Mouse (Mus musculus) forebrain, embryonic 15.5 days (tissue): Measurements from ENCODE around the gene Fkbp14. TPM values are rescaled to one million over a fixed set of nuclear protein-coding genes. Genes with fewer than 3 reads are reported as not detected.

Source experiments
- ATAC-seq: fragments of 200-750 bp; cut with Nextera tagmentation; replicated peaks from 2 replicates; pipeline ENCODE4 v1.8.0; 2017; ENCODE audit warnings: mild to moderate bottlenecking, moderate TSS enrichment, moderate library complexity
- H3K27ac ChIP-seq: fragments of 300-500 bp; sonication (generic); replicated peaks from 2 replicates; pipeline ENCODE4 v1.5.1; 2015; ENCODE audit warnings: mild to moderate bottlenecking, inconsistent platforms
- H3K27me3 ChIP-seq: fragments of 300-500 bp; sonication (generic); 2 replicates; pipeline ENCODE4 v1.6.1; 2015; ENCODE audit warnings: inconsistent platforms
- H3K36me3 ChIP-seq: fragments of 300-500 bp; sonication (generic); 2 replicates; pipeline ENCODE4 v1.6.1; 2015; ENCODE audit warnings: mild to moderate bottlenecking, inconsistent platforms
- H3K4me1 ChIP-seq: fragments of 300-500 bp; sonication (generic); 2 replicates; pipeline ENCODE4 v1.6.1; 2015; ENCODE audit warnings: inconsistent platforms
- H3K4me2 ChIP-seq: fragments of 300-500 bp; sonication (generic); replicated peaks from 2 replicates; pipeline ENCODE4 v1.6.1; 2015; ENCODE audit warnings: mild to moderate bottlenecking, inconsistent platforms
- H3K4me3 ChIP-seq: fragments of 300-500 bp; sonication (generic); 2 replicates; pipeline ENCODE4 v1.5.1; 2015; ENCODE audit warnings: mild to moderate bottlenecking, inconsistent platforms
- H3K9ac ChIP-seq: fragments of 300-500 bp; sonication (generic); replicated peaks from 2 replicates; pipeline ENCODE4 v1.6.1; 2015; ENCODE audit warnings: mild to moderate bottlenecking, inconsistent platforms
- H3K9me3 ChIP-seq: fragments of 300-500 bp; sonication (generic); 2 replicates; pipeline ENCODE4 v1.6.1; 2016; ENCODE audit warnings: inconsistent platforms
- WGBS: fragments of 180-500 bp; shearing (Covaris S2); methylation state at CpG from one replicate; pipeline ENCODE4 v1.1.7; 2015; ENCODE audit warnings: mixed read lengths; 5-methylcytosine and 5-hydroxymethylcytosine counted together
- polyA plus RNA-seq: library from polyadenylated mRNA; unstranded; fragments of >200 nt; fragmentation: Nextera tagmentation; extraction: Ambion mirVana; gene quantifications from 2 replicates; pipeline ENCODE4 v1.2.1, GENCODE M21; 2015

Fkbp14 gene
- polyA plus RNA-seq, 1 experiment from 2014 or later = 7.4 TPM

DNA sequence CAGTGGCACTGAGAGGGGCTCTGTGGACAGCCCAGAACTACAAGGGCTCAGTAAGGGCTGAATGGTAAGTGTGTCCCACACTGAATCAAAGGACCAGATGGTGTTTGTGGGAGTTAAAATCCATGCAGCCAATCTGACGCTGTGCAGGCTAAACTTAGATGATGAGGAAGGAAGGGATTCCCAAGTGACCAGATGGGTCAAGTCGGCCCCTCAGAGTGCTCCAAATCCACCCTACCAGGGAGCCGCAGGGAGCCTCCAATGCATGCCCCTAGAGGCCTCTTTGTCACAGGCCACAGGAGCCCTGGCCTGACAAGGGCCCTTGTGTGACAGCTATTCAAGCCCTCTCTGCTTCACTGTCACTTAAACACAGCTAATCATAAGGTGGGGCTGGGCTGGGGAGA is 58.3 kb downstream of the Fkbp14 start:
- 3% methylated on average over 3 of the region's 3 CpGs for WGBS
- Histone ChIP-seq H3K27me3 (no peaks in the 10 kb centered on the region), H3K9ac (no peak overlapping the region), H3K4me2 (no peak overlapping the region), H3K4me1 (peaks cover 30% of the 10 kb centered on the region), H3K4me3 (no peak overlapping the region), H3K27ac (peak overlapping the region; percentile 76), H3K36me3 (peaks cover 13% of the 10 kb centered on the region), H3K9me3 (no peaks in the 10 kb centered on the region)
- peak; percentile 58 for ATAC-seq

- Histone ChIP-seq H3K36me3 (peaks cover 6% of the 10 kb centered on the region; the same call in 1 of the 2 replicates), H3K9me3 (no peaks in the 10 kb centered on the region), H3K4me2 (no peak overlapping the region), H3K4me3 (no peak overlapping the region), H3K27me3 (no peaks in the 10 kb centered on the region), H3K4me1 (peaks cover 30% of the 10 kb centered on the region), H3K9ac (no peak overlapping the region), H3K27ac (no peak overlapping the region)
- 86% methylated on average over 7 of the region's 7 CpGs for WGBS
- ATAC-seq = no peak
Measured at GRCm38 (mm10) chr6:54537053-54537452, 60.1 kb downstream of the Fkbp14 start.

GRCm38 (mm10) chr6:54535485-54535884 is 61.6 kb downstream of the Fkbp14 start:
- peaks cover 6% of the 10 kb centered on the region; the same call in 1 of the 2 replicates for H3K36me3 ChIP-seq
- ATAC-seq = no peak
- no peaks in the 10 kb centered on the region for H3K27me3 ChIP-seq
- no peaks in the 10 kb centered on the region for H3K9me3 ChIP-seq
- H3K27ac ChIP-seq = no peak overlapping the region
- no peak overlapping the region for H3K4me3 ChIP-seq
- H3K9ac ChIP-seq = no peak overlapping the region
- no peak overlapping the region for H3K4me2 ChIP-seq
- peaks cover 37% of the 10 kb centered on the region for H3K4me1 ChIP-seq
- 91% methylated on average over 4 of the region's 4 CpGs for WGBS

DNA sequence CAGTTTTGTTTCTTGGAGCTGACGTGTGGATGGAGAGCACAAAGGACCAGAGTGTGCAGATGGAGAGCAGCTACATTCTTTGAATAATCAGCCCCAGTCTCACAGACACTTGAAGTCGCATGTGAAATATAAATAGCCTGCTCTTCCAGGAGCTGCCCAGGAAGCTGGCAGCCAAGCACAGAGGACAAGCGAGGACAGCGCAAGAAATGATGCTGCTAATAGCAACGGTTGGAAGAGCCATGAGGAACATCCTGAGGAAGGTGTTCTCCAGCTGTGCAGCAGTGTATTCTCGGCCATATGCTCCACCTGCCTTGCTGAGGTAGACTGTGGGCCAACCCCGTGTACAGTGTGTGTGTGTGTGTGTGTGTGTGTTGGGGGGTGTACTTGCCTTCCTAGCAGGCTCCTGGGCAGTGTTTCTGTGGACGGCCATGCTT is 66.0 kb downstream of the Fkbp14 start:
- Histone ChIP-seq H3K27ac (peak overlapping the region; percentile 77), H3K9ac (no peak overlapping the region), H3K4me2 (no peak overlapping the region), H3K27me3 (no peaks in the 10 kb centered on the region), H3K4me1 (peaks cover 12% of the 10 kb centered on the region), H3K4me3 (no peak overlapping the region), H3K9me3 (no peaks in the 10 kb centered on the region), H3K36me3 (peaks cover 3% of the 10 kb centered on the region; the same call in 1 of the 2 replicates)
- WGBS = 43% methylated on average over 8 of the region's 8 CpGs
- ATAC-seq = peak; percentile 75

- Histone ChIP-seq H3K4me3 (no peak overlapping the region), H3K27ac (peak overlapping the region; percentile 77; the same call in 1 of the 2 replicates), H3K27me3 (no peaks in the 10 kb centered on the region), H3K4me1 (peaks cover 12% of the 10 kb centered on the region), H3K36me3 (peaks cover 7% of the 10 kb centered on the region), H3K4me2 (no peak overlapping the region), H3K9ac (no peak overlapping the region), H3K9me3 (no peaks in the 10 kb centered on the region)
- no peak for ATAC-seq
- 81% methylated on average over 2 of the region's 2 CpGs for WGBS
Measured at GRCm38 (mm10) chr6:54530182-54530581, 66.9 kb downstream of the Fkbp14 start.

DNA sequence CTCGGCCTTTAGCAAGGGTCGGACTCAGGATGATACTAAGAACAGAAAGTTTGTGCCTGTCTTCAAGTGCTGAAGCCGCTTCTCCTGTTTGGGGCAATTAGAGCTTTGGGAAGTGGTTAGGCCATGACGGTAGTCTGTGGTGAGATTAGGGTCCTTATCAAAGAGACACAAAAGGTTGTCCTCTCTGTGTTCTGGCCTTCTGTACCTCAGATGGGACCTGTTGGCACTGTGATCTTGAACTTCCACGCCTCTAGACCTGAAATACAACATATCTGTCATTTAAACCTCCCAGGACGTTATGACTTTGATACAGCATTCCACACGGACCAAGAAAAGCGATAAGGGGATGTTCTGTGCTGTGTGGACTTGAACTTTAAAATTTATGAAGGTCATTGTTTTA is 68.4 kb downstream of the Fkbp14 start:
- Histone ChIP-seq H3K4me2 (no peak overlapping the region), H3K27ac (no peak overlapping the region), H3K4me3 (no peak overlapping the region), H3K4me1 (peaks cover 12% of the 10 kb centered on the region), H3K36me3 (peaks cover 15% of the 10 kb centered on the region), H3K9me3 (no peaks in the 10 kb centered on the region), H3K27me3 (no peaks in the 10 kb centered on the region), H3K9ac (no peak overlapping the region)
- 94% methylated on average over 8 of the region's 8 CpGs for WGBS
- ATAC-seq = no peak

Other genes starting within 250 kb of the Fkbp14 start
- gene Wipf3, start 167.7 kb downstream of the Fkbp14 start, polyA plus RNA-seq = 3.6 and 4.6 TPM in 2 replicates
- gene Scrn1, start 30.8 kb downstream of the Fkbp14 start, polyA plus RNA-seq = 135 TPM in 2 replicates
- 9.6 and 10.2 TPM in 2 replicates for gene Plekha8, start 2.2 kb downstream of the Fkbp14 start, polyA plus RNA-seq
- gene Mturn, start 84.3 kb upstream of the Fkbp14 start, polyA plus RNA-seq = 121 and 129 TPM in 2 replicates
- gene Znrf2, start 219.6 kb upstream of the Fkbp14 start, polyA plus RNA-seq = 18.4 and 22.0 TPM in 2 replicates